Mouse (Mus musculus) CD4-positive naive resting alpha-beta T cell, adult 76 days (primary cell): ENCODE data around the gene Olr1. TPM values are rescaled to one million over a fixed set of nuclear protein-coding genes. Genes with fewer than 3 reads are reported as not detected.

Experiments
- total RNA-seq: library from RNA; stranded (reverse); gene quantifications from one replicate; pipeline ENCODE4 v1.2.4, GENCODE M21; 2023

Gene Olr1
- not detected for total RNA-seq

DNA sequence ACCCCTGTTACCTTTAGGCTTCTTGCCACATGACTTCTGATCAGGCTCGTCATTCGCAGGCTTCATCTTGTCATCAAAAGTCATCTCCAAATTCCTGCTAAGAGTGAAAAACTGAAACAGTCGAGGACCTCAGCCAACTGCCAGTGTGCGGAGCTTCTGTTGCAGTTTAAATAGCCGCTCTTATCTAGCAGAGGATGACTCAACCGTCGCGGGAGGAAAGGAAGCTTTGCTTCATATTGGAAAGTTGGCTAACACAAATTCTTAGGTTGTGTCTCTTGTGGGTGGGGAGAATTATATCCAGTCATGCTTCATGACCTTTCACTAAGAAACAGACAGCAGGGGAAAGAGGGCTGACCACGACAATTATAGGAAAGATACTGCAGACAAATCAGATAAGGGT is at the start of gene Olr1:
TSS of gene Olr1 (minus strand) at position 142 of the 400 bp plus-strand sequence.

DNA sequence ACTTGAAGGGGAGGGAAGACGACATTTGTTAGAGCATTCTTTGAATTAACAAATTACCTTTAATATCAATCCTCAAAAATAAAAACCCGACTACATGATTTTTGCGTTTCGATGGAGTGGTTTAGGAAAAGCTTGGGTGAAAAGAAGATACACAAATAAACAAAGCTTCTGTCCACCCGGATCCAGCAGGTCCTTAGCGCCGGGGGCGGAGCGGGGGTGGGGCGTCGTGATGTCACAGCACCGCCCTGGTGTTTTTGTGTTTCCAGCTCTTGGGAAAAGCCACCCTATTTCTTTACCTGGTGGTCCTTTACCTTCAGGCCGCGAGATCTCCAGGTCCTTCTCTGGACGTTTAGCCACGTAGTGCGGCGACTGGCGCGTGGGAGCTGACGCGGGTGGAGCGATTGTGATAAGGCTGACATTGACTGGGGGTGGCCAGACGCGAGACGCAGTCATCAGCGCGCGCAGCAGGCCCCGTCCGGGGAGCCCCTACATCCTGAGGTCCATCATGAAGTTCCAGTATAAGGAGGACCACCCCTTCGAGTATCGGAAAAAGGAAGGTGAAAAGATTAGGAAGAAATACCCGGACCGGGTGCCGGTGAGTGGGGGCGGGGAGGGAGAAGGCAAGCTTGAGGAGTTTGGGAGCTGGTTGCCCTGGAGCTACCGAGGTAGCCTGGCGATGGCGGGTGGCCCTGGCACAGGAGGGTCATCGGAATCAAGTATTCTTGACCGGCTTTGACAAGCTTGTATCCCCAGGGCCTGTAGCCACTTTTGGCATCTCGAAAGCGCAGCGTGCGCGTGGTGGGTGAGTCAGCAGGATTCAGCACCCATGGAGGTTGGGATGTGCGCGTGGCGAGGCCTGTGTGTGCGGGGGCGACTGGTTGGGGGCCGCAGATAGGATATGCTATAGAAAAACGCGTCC is 26.2 kb upstream of the Olr1 start, which contains the start of gene Gabarapl1:
TSS of gene Gabarapl1 (plus strand) at position 219 of the 919 bp plus-strand sequence.

DNA sequence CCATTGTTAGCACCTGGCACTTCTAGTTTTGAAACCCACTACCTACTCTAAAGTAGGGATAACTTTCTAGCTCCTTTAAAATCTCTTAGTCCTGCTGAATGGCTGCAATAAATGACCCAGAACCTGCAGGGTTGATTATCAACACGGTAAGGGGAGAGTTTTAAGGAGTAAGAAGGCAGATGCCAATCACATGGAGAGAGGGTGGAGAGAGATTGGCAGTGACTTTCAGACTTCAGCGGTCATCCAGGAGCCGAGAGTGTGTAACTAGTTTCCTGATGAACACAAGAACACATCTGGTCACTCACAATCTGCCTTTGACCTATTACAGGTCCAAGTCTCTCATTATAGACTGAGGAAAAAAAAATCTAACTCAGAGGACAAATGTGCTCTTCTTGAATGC is 5.4 kb upstream of the Olr1 start, which contains the start of gene Tmem52b:
TSS of gene Tmem52b (plus strand) at position 189 of the 400 bp plus-strand sequence.

GRCm38 (mm10) chr6:129451411-129452039 is 55.4 kb downstream of the Olr1 start, which contains the start of gene Clec1a:
Gene Clec1a, minus strand, starts transcription at chr6:129452000.

Other genes starting within 250 kb of the Olr1 start
- gene Cd69, start 231.7 kb downstream of the Olr1 start, total RNA-seq, result 497 TPM
- gene 4922502D21Rik, start 175.4 kb downstream of the Olr1 start, total RNA-seq, result not detected
- 1.1 TPM for gene Clec12a, start 164.5 kb downstream of the Olr1 start, total RNA-seq
- not detected for gene Clec12b, start 121.3 kb downstream of the Olr1 start, total RNA-seq
- gene Clec1b, start 109.9 kb downstream of the Olr1 start, total RNA-seq, result not detected
- 0.18 TPM for gene Clec9a, start 98.3 kb downstream of the Olr1 start, total RNA-seq
- not detected for gene Clec1a, start 55.2 kb downstream of the Olr1 start, total RNA-seq
- gene Tmem52b, start 5.4 kb upstream of the Olr1 start, total RNA-seq, result not detected
- 12.1 TPM for gene Gabarapl1, start 26.0 kb upstream of the Olr1 start, total RNA-seq
- gene Klre1, start 70.7 kb upstream of the Olr1 start, total RNA-seq, result 2.0 TPM
- gene Klrd1, start 84.6 kb upstream of the Olr1 start, total RNA-seq, result 37.3 TPM
- 2.9 TPM for gene Klrk1, start 116.7 kb upstream of the Olr1 start, total RNA-seq
- not detected for gene Klrc3, start 136.2 kb upstream of the Olr1 start, total RNA-seq
- gene Klrc2, start 153.5 kb upstream of the Olr1 start, total RNA-seq, result 3.6 TPM
- gene Klrc1, start 171.8 kb upstream of the Olr1 start, total RNA-seq, result 2.0 TPM
- 0.97 TPM for gene Klri1, start 210.0 kb upstream of the Olr1 start, total RNA-seq
- 1.1 TPM for gene Klri2, start 233.3 kb upstream of the Olr1 start, total RNA-seq